Mouse (Mus musculus): ENCODE measurements around the gene Anapc15-ps. TPM values are rescaled to one million over a fixed set of nuclear protein-coding genes. Genes with fewer than 3 reads are reported as not detected.

Gene Anapc15-ps
- total and polyA plus RNA-seq, 2 experiments from 2014 or later = not detected

DNA sequence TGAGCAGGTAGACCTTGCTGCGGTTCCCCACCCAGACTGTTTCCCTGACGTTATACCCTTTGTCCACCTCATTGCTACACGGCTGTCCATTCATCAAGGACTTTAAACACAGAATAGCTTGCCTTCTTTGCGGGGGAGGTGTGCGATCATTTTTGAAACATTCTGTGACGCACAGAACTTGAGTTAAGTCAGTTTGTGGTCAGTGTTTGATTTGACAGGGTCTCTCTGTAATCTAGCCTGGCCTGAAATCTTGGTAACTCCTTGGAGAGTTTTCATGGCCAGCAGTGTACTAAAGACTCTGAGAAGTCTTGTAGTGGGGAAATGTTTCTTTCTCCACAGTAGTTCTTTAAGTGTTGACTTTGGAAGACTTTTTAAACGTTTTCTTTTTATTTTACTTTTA, 5.0 kb upstream of the Anapc15-ps start:
- ATAC-seq = no peak
- no peaks in the 10 kb centered on the region for H3K9me3 ChIP-seq (ENCODE audit: low read length)
- WGBS = 75% methylated on average over 7 of the region's 7 CpGs

DNA sequence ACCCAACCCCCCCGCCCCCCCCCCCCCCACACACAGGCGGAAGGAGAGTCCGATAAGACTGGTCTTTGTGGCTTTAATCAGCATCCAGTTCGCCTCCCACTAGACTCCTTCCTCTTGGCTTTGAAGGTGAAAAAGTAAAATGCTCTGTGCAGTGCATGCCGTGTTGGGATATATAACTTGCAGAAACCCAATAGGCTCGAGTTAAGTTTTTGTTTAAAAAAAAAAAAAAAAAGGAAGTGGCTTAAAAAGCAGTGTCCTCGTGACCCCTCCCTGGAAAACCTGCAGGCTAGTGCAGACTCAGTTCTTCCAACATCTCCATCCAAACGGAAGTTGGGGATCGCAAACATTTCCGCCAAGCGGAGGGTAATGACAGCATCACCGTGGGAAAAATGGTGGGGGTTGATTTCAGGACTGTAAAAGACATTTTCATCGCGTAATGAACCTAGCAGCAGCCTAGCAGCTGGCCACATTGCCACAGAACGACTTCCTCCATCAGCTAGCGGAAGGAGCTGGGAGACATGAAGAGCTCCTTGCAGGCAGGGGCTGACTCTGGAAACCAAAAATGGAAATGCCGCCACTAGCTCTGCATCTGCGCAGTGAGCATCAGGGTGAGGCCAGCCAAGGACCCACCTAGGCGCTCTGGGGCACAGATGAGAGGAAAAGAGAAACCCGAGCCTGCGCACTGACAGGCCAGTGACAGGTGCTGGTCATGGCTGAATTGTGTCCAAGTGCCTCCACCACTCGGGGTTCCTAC, 4.3 kb upstream of the Anapc15-ps start:
- 67% methylated on average over 22 of the region's 22 CpGs for WGBS
- Histone ChIP-seq H3K27me3 (ENCODE audit: insufficient read depth, low read length) (no peaks in the 10 kb centered on the region), H3K9me3 (ENCODE audit: low read length) (no peaks in the 10 kb centered on the region), H3K36me3 (ENCODE audit: insufficient read depth) (no peaks in the 10 kb centered on the region), H3K27ac (ENCODE audit: low read depth, low read length) (no peak overlapping the region), H3K4me2 (ENCODE audit: low read depth) (no peak overlapping the region), H3K4me3 (ENCODE audit: low read depth, low read length) (no peak overlapping the region), H3K4me1 (ENCODE audit: insufficient read depth) (no peaks in the 10 kb centered on the region), H3K9ac (no peak overlapping the region)
- ATAC-seq (no peak), DNase-seq (no peak)
- TF ChIP-seq CTCF (IDR thresholded peaks at IDR 0.05; ENCODE audit: low read depth) = no peak

More for the DNA sequence above, 5.0 kb upstream of the Anapc15-ps start:
- Histone ChIP-seq H3K36me3 (ENCODE audit: insufficient read depth) (no peaks in the 10 kb centered on the region), H3K27me3 (ENCODE audit: insufficient read depth, low read length) (no peaks in the 10 kb centered on the region), H3K9ac (no peak overlapping the region), H3K4me1 (ENCODE audit: insufficient read depth) (no peaks in the 10 kb centered on the region), H3K27ac (ENCODE audit: low read depth, low read length) (no peak overlapping the region), H3K4me3 (ENCODE audit: low read depth, low read length) (no peak overlapping the region), H3K4me2 (ENCODE audit: low read depth) (no peak overlapping the region)
- no peak for DNase-seq
- no peak for TF ChIP-seq CTCF (IDR thresholded peaks at IDR 0.05; ENCODE audit: low read depth)

DNA sequence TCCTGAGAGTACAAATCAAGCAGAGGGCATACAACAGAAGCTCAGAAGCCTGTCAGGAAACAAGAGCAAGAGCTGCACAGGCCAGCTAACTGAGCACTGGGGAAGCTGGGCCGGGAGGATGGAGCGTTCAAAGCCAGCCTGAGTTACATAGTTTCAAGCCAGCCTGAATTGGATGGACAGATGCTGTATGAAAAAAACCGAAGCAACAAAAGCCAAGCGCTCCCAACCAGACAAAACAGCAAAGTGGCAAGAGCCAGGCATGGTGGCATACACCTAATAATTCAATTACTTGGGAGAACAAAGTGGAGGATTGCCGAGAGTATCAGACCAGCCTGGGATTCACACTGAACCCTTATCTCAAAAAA, 3.7 kb upstream of the Anapc15-ps start:
- ATAC-seq (no peak), DNase-seq (no peak)
- H3K27me3 ChIP-seq (ENCODE audit: insufficient read depth, low read length) = no peaks in the 10 kb centered on the region
- H3K36me3 ChIP-seq (ENCODE audit: insufficient read depth) = no peaks in the 10 kb centered on the region
- no peak overlapping the region for H3K9ac ChIP-seq
- H3K4me3 ChIP-seq (ENCODE audit: low read depth, low read length) = no peak overlapping the region
- no peaks in the 10 kb centered on the region for H3K4me1 ChIP-seq (ENCODE audit: insufficient read depth)
- H3K27ac ChIP-seq (ENCODE audit: low read depth, low read length) = no peak overlapping the region
- no peaks in the 10 kb centered on the region for H3K9me3 ChIP-seq (ENCODE audit: low read length)
- no peak overlapping the region for H3K4me2 ChIP-seq (ENCODE audit: low read depth)
- WGBS = 56% methylated on average over 5 of the region's 5 CpGs
- TF ChIP-seq CTCF (IDR thresholded peaks at IDR 0.05; ENCODE audit: low read depth) = no peak

DNA sequence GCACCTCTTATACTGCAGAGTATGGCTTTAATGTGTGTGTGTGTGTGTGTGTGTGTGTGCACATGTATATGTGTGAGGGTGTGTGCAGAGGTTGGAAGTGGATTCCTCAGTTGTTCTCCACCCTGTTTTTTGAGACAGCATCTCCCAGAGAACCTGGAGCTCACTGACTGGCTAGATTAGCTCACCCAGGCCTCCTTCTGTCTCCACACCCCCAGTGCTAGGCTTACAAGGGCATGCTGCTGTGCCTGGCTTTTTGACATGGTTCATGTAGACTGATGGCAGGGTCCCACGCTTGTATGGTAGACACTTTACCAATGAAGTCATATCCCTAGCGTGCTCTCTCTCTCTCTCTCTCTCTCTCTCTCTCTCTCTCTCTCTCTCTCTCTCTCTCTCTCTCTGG, 3.1 kb upstream of the Anapc15-ps start:
- Histone ChIP-seq H3K4me2 (ENCODE audit: low read depth) (no peak overlapping the region), H3K36me3 (ENCODE audit: insufficient read depth) (no peaks in the 10 kb centered on the region), H3K4me3 (ENCODE audit: low read depth, low read length) (no peak overlapping the region), H3K4me1 (ENCODE audit: insufficient read depth) (no peaks in the 10 kb centered on the region), H3K9me3 (ENCODE audit: low read length) (no peaks in the 10 kb centered on the region), H3K9ac (no peak overlapping the region), H3K27ac (ENCODE audit: low read depth, low read length) (no peak overlapping the region), H3K27me3 (ENCODE audit: insufficient read depth, low read length) (no peaks in the 10 kb centered on the region)
- no peak for DNase-seq
- no peak for ATAC-seq
- WGBS = 89% methylated on average over 2 of the region's 2 CpGs
- no peak for TF ChIP-seq CTCF (IDR thresholded peaks at IDR 0.05; ENCODE audit: low read depth)

DNA sequence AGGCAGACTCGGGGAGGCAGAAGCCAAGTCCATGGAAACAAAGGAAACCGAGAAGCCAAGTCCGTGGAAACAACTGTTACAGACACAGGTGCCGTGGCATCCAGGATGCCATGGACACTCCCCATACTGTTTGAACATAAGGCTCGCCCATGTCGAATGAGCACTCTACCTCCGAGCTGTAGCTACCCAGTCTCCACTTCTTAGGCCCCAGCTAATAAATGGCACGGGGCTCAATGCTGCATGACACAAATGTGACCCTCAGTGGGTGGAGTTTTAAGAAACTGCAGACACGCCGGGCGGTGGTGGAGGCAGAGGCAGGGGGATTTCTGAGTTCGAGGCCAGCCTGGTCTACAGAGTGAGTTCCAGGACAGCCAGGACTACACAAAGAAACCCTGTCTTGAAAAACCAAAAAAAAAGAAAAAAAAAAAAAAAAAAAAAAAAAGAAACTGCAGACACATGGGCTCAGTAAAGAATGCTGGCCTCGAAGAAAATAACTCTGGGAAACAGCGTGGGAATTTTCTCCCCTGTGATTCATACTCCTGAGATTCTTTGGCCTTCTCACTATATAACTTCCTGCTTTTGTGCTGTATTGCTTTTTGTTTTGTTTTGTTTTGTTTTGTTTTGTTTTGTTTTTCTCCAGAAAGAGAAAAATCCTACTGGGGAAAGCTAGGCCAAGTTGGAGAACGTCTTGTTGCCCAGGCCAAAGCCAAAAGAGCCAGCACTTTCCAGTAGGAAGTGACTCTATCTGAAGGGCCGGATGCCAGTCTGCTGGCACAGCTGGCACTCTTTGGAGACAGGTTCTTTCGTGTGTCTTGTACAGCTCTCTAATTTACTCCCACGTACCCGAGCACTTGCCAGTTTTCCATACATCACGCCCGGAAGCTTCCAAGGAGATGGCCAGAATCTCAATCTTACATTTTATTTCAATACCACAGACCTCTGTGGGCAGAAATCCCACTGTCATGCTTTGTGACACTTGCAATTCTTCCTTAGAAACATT, 2.2 kb downstream of the Anapc15-ps start:
- H3K9ac ChIP-seq = no peak overlapping the region
- no peaks in the 10 kb centered on the region for H3K9me3 ChIP-seq (ENCODE audit: low read length)
- DNase-seq (no peak), ATAC-seq (no peak)
- no peak for TF ChIP-seq CTCF (IDR thresholded peaks at IDR 0.05; ENCODE audit: low read depth)
- no peak overlapping the region for H3K27ac ChIP-seq (ENCODE audit: low read depth, low read length)
- H3K4me3 ChIP-seq (ENCODE audit: low read depth, low read length) = no peak overlapping the region
- WGBS = 75% methylated on average over 21 of the region's 21 CpGs
- no peaks in the 10 kb centered on the region for H3K4me1 ChIP-seq (ENCODE audit: insufficient read depth)
- no peak overlapping the region for H3K4me2 ChIP-seq (ENCODE audit: low read depth)
- H3K27me3 ChIP-seq (ENCODE audit: insufficient read depth, low read length) = no peaks in the 10 kb centered on the region
- no peaks in the 10 kb centered on the region for H3K36me3 ChIP-seq (ENCODE audit: insufficient read depth)

DNA sequence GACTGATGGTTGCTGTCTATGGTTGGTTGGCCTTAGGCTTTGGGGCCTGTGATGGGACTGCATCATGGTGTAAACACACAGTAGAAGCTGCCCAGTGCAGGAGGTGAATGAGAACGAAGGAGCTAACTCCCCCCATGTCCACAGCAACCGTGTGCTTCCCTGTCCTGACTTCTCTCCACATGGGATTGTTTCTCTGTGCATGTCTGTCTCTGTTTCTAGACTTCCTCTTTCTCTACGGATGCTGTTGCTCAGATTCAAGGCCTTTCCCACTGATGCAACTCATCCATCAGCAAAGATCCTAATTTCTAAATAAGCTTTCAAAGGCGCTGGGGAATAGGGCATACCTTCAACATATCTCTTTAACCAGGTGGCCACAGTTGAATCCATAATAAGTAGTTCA, 3.4 kb downstream of the Anapc15-ps start:
- 85% methylated on average over 4 of the region's 4 CpGs for WGBS
- Histone ChIP-seq H3K4me1 (ENCODE audit: insufficient read depth) (no peaks in the 10 kb centered on the region), H3K27ac (ENCODE audit: low read depth, low read length) (no peak overlapping the region), H3K36me3 (ENCODE audit: insufficient read depth) (no peaks in the 10 kb centered on the region), H3K9ac (no peak overlapping the region), H3K27me3 (ENCODE audit: insufficient read depth, low read length) (no peaks in the 10 kb centered on the region), H3K4me3 (ENCODE audit: low read depth, low read length) (no peak overlapping the region), H3K4me2 (ENCODE audit: low read depth) (no peak overlapping the region), H3K9me3 (ENCODE audit: low read length) (no peaks in the 10 kb centered on the region)
- ATAC-seq = no peak
- DNase-seq = no peak
- TF ChIP-seq CTCF (IDR thresholded peaks at IDR 0.05; ENCODE audit: low read depth) = no peak

DNA sequence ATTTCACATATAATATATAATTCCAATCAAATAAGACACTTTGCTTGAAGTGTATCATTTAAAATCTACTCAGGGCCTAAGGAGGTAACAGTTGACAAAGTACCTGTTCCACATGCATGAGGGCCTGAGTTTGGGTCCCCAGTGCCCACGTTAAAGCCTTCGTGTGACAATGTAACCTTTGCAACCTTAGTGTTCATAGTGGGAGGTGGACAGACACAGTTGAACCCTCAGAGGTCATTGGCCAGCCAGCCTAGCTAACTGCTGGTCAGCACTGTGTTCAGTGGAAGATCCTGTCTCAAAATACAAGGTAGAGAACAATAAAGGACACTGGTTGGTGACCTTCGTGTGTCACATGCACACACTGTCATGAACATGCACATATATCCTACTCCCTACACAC, 4.2 kb downstream of the Anapc15-ps start:
- DNase-seq (no peak), ATAC-seq (no peak)
- no peak for TF ChIP-seq CTCF (IDR thresholded peaks at IDR 0.05; ENCODE audit: low read depth)
- Histone ChIP-seq H3K4me3 (ENCODE audit: low read depth, low read length) (no peak overlapping the region), H3K36me3 (ENCODE audit: insufficient read depth) (no peaks in the 10 kb centered on the region), H3K27me3 (ENCODE audit: insufficient read depth, low read length) (no peaks in the 10 kb centered on the region), H3K4me1 (ENCODE audit: insufficient read depth) (no peaks in the 10 kb centered on the region), H3K4me2 (ENCODE audit: low read depth) (no peak overlapping the region), H3K9ac (no peak overlapping the region), H3K9me3 (ENCODE audit: low read length) (no peaks in the 10 kb centered on the region), H3K27ac (ENCODE audit: low read depth, low read length) (no peak overlapping the region)
- 88% methylated on average over 3 of the region's 3 CpGs for WGBS
